Mouse (Mus musculus) heart, postnatal 0 days (tissue): ENCODE measurements at regions not wholly inside any gene's neighbourhood (a gene's known extent, or its start where the extent isn't known, plus 50 kb on each side); places are given as distances from the start of the nearest gene placed in this dataset.

Experiments used
- CTCF ChIP-seq: IDR thresholded peaks from 2 replicates; pipeline ENCODE4 v1.5.1; 2016; ENCODE audit warnings: antibody characterized with exemption, control low read depth, low read depth
- EP300 ChIP-seq: IDR thresholded peaks from 2 replicates; pipeline ENCODE4 v1.6.1; 2016; ENCODE audit warnings: antibody characterized with exemption, low read depth

- TF ChIP-seq EP300 (no peak), CTCF (peak; percentile 80)
Observed at GRCm38 (mm10) chr14:104813977-104814584, 291.6 kb upstream of the Rnf219 start.
